Mouse (Mus musculus) forebrain, embryonic 12.5 days (tissue): ENCODE data around the gene Mrap2. TPM values are rescaled to one million over a fixed set of nuclear protein-coding genes. Genes with fewer than 3 reads are reported as not detected.

ENCODE experiments used
- ATAC-seq: fragments of 200-750 bp; cut with Nextera tagmentation; 2 replicates; pipeline ENCODE4 v1.8.0; 2017; ENCODE audit warnings: moderate TSS enrichment; ENCODE audit not compliant: low FRiP score
- H3K27ac ChIP-seq: fragments of 300-500 bp; sonication (generic); 2 replicates; pipeline ENCODE4 v1.5.1; 2016; ENCODE audit warnings: mild to moderate bottlenecking
- H3K27me3 ChIP-seq: fragments of 300-500 bp; sonication (generic); 2 replicates; pipeline ENCODE4 v1.6.1; 2016; ENCODE audit warnings: mild to moderate bottlenecking
- H3K36me3 ChIP-seq: fragments of 300-500 bp; sonication (generic); replicated peaks from 2 replicates; pipeline ENCODE4 v1.6.1; 2016; ENCODE audit warnings: mild to moderate bottlenecking
- H3K4me1 ChIP-seq: fragments of 300-500 bp; sonication (generic); 2 replicates; pipeline ENCODE4 v1.6.1; 2016
- H3K4me2 ChIP-seq: fragments of 300-500 bp; sonication (generic); 2 replicates; pipeline ENCODE4 v1.6.1; 2016; ENCODE audit warnings: mild to moderate bottlenecking, moderate library complexity
- H3K4me3 ChIP-seq: fragments of 300-500 bp; sonication (generic); replicated peaks from 2 replicates; pipeline ENCODE4 v1.5.1; 2016; ENCODE audit warnings: mild to moderate bottlenecking
- H3K9ac ChIP-seq: fragments of 300-500 bp; sonication (generic); 2 replicates; pipeline ENCODE4 v1.6.1; 2016; ENCODE audit warnings: mild to moderate bottlenecking
- H3K9me3 ChIP-seq: fragments of 300-500 bp; sonication (generic); 2 replicates; pipeline ENCODE4 v1.6.1; 2016
- WGBS: fragments of 180-500 bp; shearing (Covaris S2); methylation state at CpG from one replicate; pipeline ENCODE4 v1.1.7; 2016; 5-methylcytosine and 5-hydroxymethylcytosine counted together
- polyA plus RNA-seq: library from polyadenylated mRNA; unstranded; fragments of >200 nt; fragmentation: Nextera tagmentation; extraction: Ambion mirVana; gene quantifications from 2 replicates; pipeline ENCODE4 v1.2.1, GENCODE M21; 2016

Mrap2 gene
- polyA plus RNA-seq, 1 experiment from 2014 or later = 0.09 TPM

GRCm38 (mm10) chr9:87145671-87146070, 1.6 kb downstream of the Mrap2 start:
- no peak overlapping the region for H3K27ac ChIP-seq
- no peaks in the 10 kb centered on the region for H3K36me3 ChIP-seq
- no peaks in the 10 kb centered on the region for H3K9me3 ChIP-seq
- no peak overlapping the region for H3K9ac ChIP-seq
- H3K27me3 ChIP-seq = peaks cover 38% of the 10 kb centered on the region
- H3K4me2 ChIP-seq = no peak overlapping the region
- 30% methylated on average over 11 of the region's 11 CpGs for WGBS
- ATAC-seq = no peak
- H3K4me1 ChIP-seq = peaks cover 13% of the 10 kb centered on the region
- H3K4me3 ChIP-seq = no peak overlapping the region

- H3K4me3 ChIP-seq = no peak overlapping the region
- H3K4me1 ChIP-seq = peaks cover 13% of the 10 kb centered on the region
- ATAC-seq = no peak
- peaks cover 38% of the 10 kb centered on the region for H3K27me3 ChIP-seq
- WGBS = 85% methylated on average over 4 of the region's 4 CpGs
- H3K27ac ChIP-seq = no peak overlapping the region
- H3K4me2 ChIP-seq = no peak overlapping the region
- H3K9me3 ChIP-seq = no peaks in the 10 kb centered on the region
- H3K36me3 ChIP-seq = no peaks in the 10 kb centered on the region
- H3K9ac ChIP-seq = no peak overlapping the region
Measured at GRCm38 (mm10) chr9:87146400-87146799, 2.3 kb downstream of the Mrap2 start.

GRCm38 (mm10) chr9:87147927-87148326, 3.8 kb downstream of the Mrap2 start:
- no peak overlapping the region for H3K4me3 ChIP-seq
- H3K27me3 ChIP-seq = peaks cover 38% of the 10 kb centered on the region
- H3K9ac ChIP-seq = no peak overlapping the region
- H3K4me2 ChIP-seq = no peak overlapping the region
- H3K36me3 ChIP-seq = no peaks in the 10 kb centered on the region
- no peaks in the 10 kb centered on the region for H3K9me3 ChIP-seq
- H3K27ac ChIP-seq = no peak overlapping the region
- no peak for ATAC-seq
- 85% methylated on average over 2 of the region's 2 CpGs for WGBS
- H3K4me1 ChIP-seq = peaks cover 13% of the 10 kb centered on the region

- no peaks in the 10 kb centered on the region for H3K9me3 ChIP-seq
- no peak overlapping the region for H3K4me3 ChIP-seq
- H3K36me3 ChIP-seq = no peaks in the 10 kb centered on the region
- WGBS = 85% methylated on average over 1 of the region's 1 CpGs
- no peak overlapping the region for H3K4me2 ChIP-seq
- H3K27ac ChIP-seq = no peak overlapping the region
- H3K9ac ChIP-seq = no peak overlapping the region
- H3K27me3 ChIP-seq = no peaks in the 10 kb centered on the region
- no peaks in the 10 kb centered on the region for H3K4me1 ChIP-seq
- ATAC-seq = no peak
Measured at GRCm38 (mm10) chr9:87152641-87153325, 8.7 kb downstream of the Mrap2 start.

DNA sequence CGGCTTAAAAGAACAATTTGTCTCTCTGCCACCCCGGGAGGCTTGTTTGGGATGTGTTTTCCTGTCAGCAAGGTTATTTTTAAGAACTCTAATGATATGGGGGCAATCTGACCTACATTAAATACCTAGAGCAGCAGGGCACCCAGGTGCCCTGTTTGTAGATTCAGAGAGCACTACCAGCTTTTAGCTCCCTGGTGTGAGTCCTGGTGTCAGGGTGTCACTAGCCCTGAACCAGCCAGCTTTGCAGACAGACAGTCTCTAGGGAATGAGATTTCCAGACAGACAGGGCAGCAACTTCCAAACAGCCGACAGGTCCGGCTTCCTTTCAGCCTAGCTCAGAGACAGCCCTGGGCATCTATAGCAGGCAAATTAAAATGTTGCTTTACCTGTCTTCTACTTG, 18.5 kb downstream of the Mrap2 start:
- H3K36me3 ChIP-seq = no peaks in the 10 kb centered on the region
- WGBS = 90% methylated on average over 4 of the region's 4 CpGs

GRCm38 (mm10) chr9:87167001-87167830, 23.1 kb downstream of the Mrap2 start:
- Histone ChIP-seq H3K27ac (no peak overlapping the region), H3K36me3 (no peaks in the 10 kb centered on the region), H3K9me3 (no peaks in the 10 kb centered on the region), H3K4me1 (no peaks in the 10 kb centered on the region; the same call in 1 of the 2 replicates), H3K4me2 (no peak overlapping the region), H3K9ac (no peak overlapping the region), H3K4me3 (no peak overlapping the region), H3K27me3 (no peaks in the 10 kb centered on the region)
- 71% methylated on average over 9 of the region's 9 CpGs for WGBS
- ATAC-seq = no peak

More for the DNA sequence above, 18.5 kb downstream of the Mrap2 start:
- Histone ChIP-seq H3K27me3 (no peaks in the 10 kb centered on the region), H3K9me3 (no peaks in the 10 kb centered on the region), H3K9ac (no peak overlapping the region), H3K4me2 (no peak overlapping the region), H3K4me3 (no peak overlapping the region), H3K27ac (no peak overlapping the region), H3K4me1 (no peaks in the 10 kb centered on the region)
- no peak for ATAC-seq

GRCm38 (mm10) chr9:87168051-87168450, 23.9 kb downstream of the Mrap2 start:
- H3K4me3 ChIP-seq = no peak overlapping the region
- H3K4me1 ChIP-seq = no peaks in the 10 kb centered on the region; the same call in 1 of the 2 replicates
- no peak overlapping the region for H3K27ac ChIP-seq
- no peaks in the 10 kb centered on the region for H3K36me3 ChIP-seq
- H3K4me2 ChIP-seq = no peak overlapping the region
- ATAC-seq = no peak
- H3K9ac ChIP-seq = no peak overlapping the region
- no peaks in the 10 kb centered on the region for H3K9me3 ChIP-seq
- 60% methylated on average over 3 of the region's 3 CpGs for WGBS
- no peaks in the 10 kb centered on the region for H3K27me3 ChIP-seq

GRCm38 (mm10) chr9:87169144-87169543, 25.0 kb downstream of the Mrap2 start:
- 94% methylated on average over 12 of the region's 12 CpGs for WGBS
- Histone ChIP-seq H3K4me1 (no peaks in the 10 kb centered on the region; the same call in 1 of the 2 replicates), H3K9me3 (no peaks in the 10 kb centered on the region), H3K4me2 (no peak overlapping the region), H3K27me3 (no peaks in the 10 kb centered on the region), H3K9ac (no peak overlapping the region), H3K4me3 (no peak overlapping the region), H3K27ac (no peak overlapping the region), H3K36me3 (no peaks in the 10 kb centered on the region)
- ATAC-seq = no peak

- Histone ChIP-seq H3K27me3 (no peaks in the 10 kb centered on the region), H3K36me3 (no peaks in the 10 kb centered on the region), H3K9me3 (no peaks in the 10 kb centered on the region), H3K9ac (no peak overlapping the region), H3K4me2 (no peak overlapping the region), H3K27ac (no peak overlapping the region), H3K4me1 (no peaks in the 10 kb centered on the region; the same call in 1 of the 2 replicates), H3K4me3 (no peak overlapping the region)
- 81% methylated on average over 3 of the region's 3 CpGs for WGBS
- ATAC-seq = no peak
Measured at GRCm38 (mm10) chr9:87170891-87171290, 26.8 kb downstream of the Mrap2 start.

DNA sequence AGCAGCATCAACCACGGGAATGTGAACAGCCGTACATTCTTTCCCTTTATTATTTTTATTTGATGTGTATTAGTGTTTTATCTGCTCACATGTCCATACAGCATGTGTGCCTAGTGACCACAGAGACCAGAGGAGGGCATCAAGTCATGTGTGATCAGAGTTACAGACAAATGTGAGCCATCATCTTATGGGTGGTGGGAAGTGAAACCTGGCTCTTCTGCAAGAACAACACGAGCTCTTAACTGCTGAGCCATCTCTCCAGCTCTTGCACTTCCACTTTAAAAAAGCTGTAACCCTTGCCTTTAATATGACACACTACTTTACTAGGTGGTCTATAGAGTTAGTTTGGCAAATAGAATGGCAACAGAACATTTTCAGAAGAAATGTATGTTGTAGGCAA, 27.4 kb downstream of the Mrap2 start:
- no peaks in the 10 kb centered on the region; the same call in 1 of the 2 replicates for H3K4me1 ChIP-seq
- 87% methylated on average over 3 of the region's 3 CpGs for WGBS
- no peak overlapping the region for H3K9ac ChIP-seq
- H3K27me3 ChIP-seq = no peaks in the 10 kb centered on the region
- H3K36me3 ChIP-seq = no peaks in the 10 kb centered on the region
- ATAC-seq = no peak
- H3K4me3 ChIP-seq = no peak overlapping the region
- H3K4me2 ChIP-seq = no peak overlapping the region
- no peaks in the 10 kb centered on the region for H3K9me3 ChIP-seq
- H3K27ac ChIP-seq = no peak overlapping the region

- H3K27me3 ChIP-seq = peaks cover 3% of the 10 kb centered on the region; the same call in 1 of the 2 replicates
- WGBS = 74% methylated on average over 7 of the region's 7 CpGs
- no peak overlapping the region for H3K4me2 ChIP-seq
- no peaks in the 10 kb centered on the region for H3K36me3 ChIP-seq
- ATAC-seq = no peak
- H3K4me1 ChIP-seq = no peaks in the 10 kb centered on the region
- H3K9me3 ChIP-seq = no peaks in the 10 kb centered on the region
- no peak overlapping the region for H3K4me3 ChIP-seq
- H3K9ac ChIP-seq = no peak overlapping the region
- no peak overlapping the region for H3K27ac ChIP-seq
Measured at GRCm38 (mm10) chr9:87178534-87178933, 34.4 kb downstream of the Mrap2 start.

GRCm38 (mm10) chr9:87182231-87182630, 38.1 kb downstream of the Mrap2 start:
- no peaks in the 10 kb centered on the region for H3K9me3 ChIP-seq
- no peak overlapping the region for H3K27ac ChIP-seq
- H3K4me2 ChIP-seq = no peak overlapping the region
- WGBS = 82% methylated on average over 10 of the region's 10 CpGs
- H3K36me3 ChIP-seq = no peaks in the 10 kb centered on the region
- H3K9ac ChIP-seq = no peak overlapping the region
- no peak overlapping the region for H3K4me3 ChIP-seq
- no peak for ATAC-seq
- H3K4me1 ChIP-seq = no peaks in the 10 kb centered on the region
- peaks cover 3% of the 10 kb centered on the region; the same call in 1 of the 2 replicates for H3K27me3 ChIP-seq
